Mouse (Mus musculus) embryonic facial prominence, embryonic 14.5 days (tissue): ENCODE measurements around the gene Gm44596. TPM values are rescaled to one million over a fixed set of nuclear protein-coding genes. Genes with fewer than 3 reads are reported as not detected.
"Not testable (repeated sequence)": the region's sequence is repeated elsewhere in the genome, so short reads cannot be mapped to it uniquely, and the experiment has no call there.

Experiments
- ATAC-seq: fragments of 200-750 bp; cut with Nextera tagmentation; 2 replicates; pipeline ENCODE4 v1.8.0; 2017; ENCODE audit warnings: low read depth, moderate number of reproducible peaks, moderate TSS enrichment
- DNase-seq: peaks from one replicate; pipeline ENCODE4 v3.0.0-alpha.2; 2015; ENCODE audit warnings: low spot score
- H3K27ac ChIP-seq: fragments of 300-500 bp; sonication (generic); replicated peaks from 2 replicates; pipeline ENCODE4 v1.5.1; 2014; ENCODE audit warnings: low read depth, mild to moderate bottlenecking, low read length, moderate library complexity
- H3K27me3 ChIP-seq: fragments of 300-500 bp; sonication (generic); replicated peaks from 2 replicates; pipeline ENCODE4 v1.6.1; 2014; ENCODE audit warnings: low read length; ENCODE audit not compliant: control insufficient read depth, insufficient read depth
- H3K36me3 ChIP-seq: fragments of 300-500 bp; sonication (generic); 2 replicates; pipeline ENCODE4 v1.6.1; 2014; ENCODE audit warnings: low read length, mixed read lengths; ENCODE audit not compliant: control insufficient read depth, insufficient read depth
- H3K4me1 ChIP-seq: fragments of 300-500 bp; sonication (generic); 2 replicates; pipeline ENCODE4 v1.6.1; 2014; ENCODE audit warnings: antibody characterized with exemption, low read length; ENCODE audit not compliant: control insufficient read depth, insufficient read depth
- H3K4me2 ChIP-seq: fragments of 300-500 bp; sonication (generic); 2 replicates; pipeline ENCODE4 v1.6.1; 2014; ENCODE audit warnings: low read depth, mild to moderate bottlenecking, low read length, moderate library complexity, mixed read lengths
- H3K4me3 ChIP-seq: fragments of 300-500 bp; sonication (generic); 2 replicates; pipeline ENCODE4 v1.5.1; 2014; ENCODE audit warnings: low read depth, mild to moderate bottlenecking, low read length
- H3K9ac ChIP-seq: fragments of 300-500 bp; sonication (generic); 2 replicates; pipeline ENCODE4 v1.6.1; 2014; ENCODE audit warnings: low read depth, mild to moderate bottlenecking, low read length, moderate library complexity, mixed read lengths
- H3K9me3 ChIP-seq: fragments of 300-500 bp; sonication (generic); 2 replicates; pipeline ENCODE4 v1.6.1; 2016; ENCODE audit warnings: low read length; ENCODE audit not compliant: control insufficient read depth
- WGBS: fragments of 180-500 bp; shearing (Covaris S2); extraction: QIAGEN DNeasy Blood & Tissue Kit; methylation state at CpG from one replicate; pipeline ENCODE4 v1.1.7; 2014; 5-methylcytosine and 5-hydroxymethylcytosine counted together
- polyA plus RNA-seq: library from polyadenylated mRNA; unstranded; fragments of >200 nt; fragmentation: Nextera tagmentation; extraction: Ambion mirVana; gene quantifications from 2 replicates; pipeline ENCODE4 v1.2.1, GENCODE M21; 2014

Gm44596 gene
- polyA plus RNA-seq, 1 experiment from 2014 or later = not detected

GRCm38 (mm10) chr6:128366466-128366865 lies 8.8 kb upstream of the Gm44596 start:
- Histone ChIP-seq H3K4me2 (no peak overlapping the region), H3K9me3 (no peaks in the 10 kb centered on the region), H3K27ac (no peak overlapping the region), H3K4me3 (no peak overlapping the region), H3K27me3 (no peaks in the 10 kb centered on the region), H3K4me1 (peaks cover 4% of the 10 kb centered on the region; the same call in 1 of the 2 replicates), H3K36me3 (peaks cover 59% of the 10 kb centered on the region), H3K9ac (no peak overlapping the region)
- 89% methylated on average over 5 of the region's 5 CpGs for WGBS
- ATAC-seq = no peak
- DNase-seq = no peak

- no peak overlapping the region for H3K4me2 ChIP-seq
- no peak overlapping the region for H3K4me3 ChIP-seq
- H3K4me1 ChIP-seq = peaks cover 4% of the 10 kb centered on the region; the same call in 1 of the 2 replicates
- no peaks in the 10 kb centered on the region for H3K9me3 ChIP-seq
- H3K9ac ChIP-seq = no peak overlapping the region
- no peaks in the 10 kb centered on the region for H3K27me3 ChIP-seq
- H3K36me3 ChIP-seq = peaks cover 91% of the 10 kb centered on the region
- ATAC-seq (no peak), DNase-seq (no peak)
- WGBS = 91% methylated on average over 5 of the region's 5 CpGs
- no peak overlapping the region for H3K27ac ChIP-seq
These were observed 5.3 kb upstream of the Gm44596 start for GRCm38 (mm10) chr6:128370040-128370439.

GRCm38 (mm10) chr6:128376371-128377085 lies 1.2 kb downstream of the Gm44596 start:
- Histone ChIP-seq H3K9me3 (no peaks in the 10 kb centered on the region), H3K36me3 (peaks cover 34% of the 10 kb centered on the region)
- ATAC-seq = peak; percentile 23; the same call in 1 of the 2 replicates

GRCm38 (mm10) chr6:128379636-128380035 lies 4.3 kb downstream of the Gm44596 start:
- ATAC-seq (no peak), DNase-seq (no peak)
- Histone ChIP-seq H3K4me3 (no peak overlapping the region), H3K27me3 (no peaks in the 10 kb centered on the region), H3K9ac (no peak overlapping the region), H3K4me1 (peaks cover 6% of the 10 kb centered on the region), H3K36me3 (peaks cover 4% of the 10 kb centered on the region; the same call in 1 of the 2 replicates), H3K27ac (no peak overlapping the region), H3K4me2 (no peak overlapping the region), H3K9me3 (no peaks in the 10 kb centered on the region)
- 86% methylated on average over 16 of the region's 16 CpGs for WGBS

More at GRCm38 (mm10) chr6:128376371-128377085, 1.2 kb downstream of the Gm44596 start:
- H3K27ac ChIP-seq = peak overlapping the region; percentile 28; the same call in 1 of the 2 replicates
- no peak overlapping the region for H3K9ac ChIP-seq
- H3K4me3 ChIP-seq = no peak overlapping the region
- 79% methylated on average over 17 of the region's 17 CpGs for WGBS
- no peak overlapping the region for H3K4me2 ChIP-seq
- H3K4me1 ChIP-seq = peaks cover 7% of the 10 kb centered on the region
- H3K27me3 ChIP-seq = no peaks in the 10 kb centered on the region
- peak; percentile 69 for DNase-seq

GRCm38 (mm10) chr6:128380594-128381167 lies 5.4 kb downstream of the Gm44596 start:
- not testable (repeated sequence) for H3K4me3 ChIP-seq, H3K9me3 ChIP-seq, H3K27ac ChIP-seq, H3K9ac ChIP-seq, ATAC-seq, H3K4me1 ChIP-seq, H3K4me2 ChIP-seq, H3K36me3 ChIP-seq, DNase-seq, H3K27me3 ChIP-seq
- 67% methylated on average over 1 of the region's 1 CpGs for WGBS

- no peak for DNase-seq
- Histone ChIP-seq H3K4me2 (no peak overlapping the region), H3K4me3 (no peak overlapping the region), H3K27me3 (no peaks in the 10 kb centered on the region), H3K27ac (no peak overlapping the region), H3K9ac (no peak overlapping the region), H3K4me1 (no peaks in the 10 kb centered on the region), H3K36me3 (peaks cover 3% of the 10 kb centered on the region; the same call in 1 of the 2 replicates), H3K9me3 (no peaks in the 10 kb centered on the region)
- WGBS = 70% methylated on average over 3 of the region's 3 CpGs
- ATAC-seq = no peak
These were observed 6.0 kb downstream of the Gm44596 start for GRCm38 (mm10) chr6:128381254-128381653.

- H3K27ac ChIP-seq = no peak overlapping the region
- WGBS = 66% methylated on average over 7 of the region's 7 CpGs
- H3K27me3 ChIP-seq = no peaks in the 10 kb centered on the region
- ATAC-seq (no peak), DNase-seq (no peak)
- no peaks in the 10 kb centered on the region for H3K4me1 ChIP-seq
- no peak overlapping the region for H3K4me2 ChIP-seq
- H3K36me3 ChIP-seq = no peaks in the 10 kb centered on the region
- H3K9me3 ChIP-seq = no peaks in the 10 kb centered on the region
- no peak overlapping the region for H3K4me3 ChIP-seq
- no peak overlapping the region for H3K9ac ChIP-seq
These were observed 8.4 kb downstream of the Gm44596 start for GRCm38 (mm10) chr6:128383752-128384151.

GRCm38 (mm10) chr6:128385026-128385425 lies 9.7 kb downstream of the Gm44596 start:
- no peaks in the 10 kb centered on the region for H3K27me3 ChIP-seq
- 74% methylated on average over 1 of the region's 1 CpGs for WGBS
- H3K4me3 ChIP-seq = no peak overlapping the region
- H3K27ac ChIP-seq = no peak overlapping the region
- no peaks in the 10 kb centered on the region for H3K4me1 ChIP-seq
- ATAC-seq (no peak), DNase-seq (no peak)
- no peak overlapping the region for H3K9ac ChIP-seq
- no peaks in the 10 kb centered on the region for H3K36me3 ChIP-seq
- no peaks in the 10 kb centered on the region for H3K9me3 ChIP-seq
- H3K4me2 ChIP-seq = no peak overlapping the region
